Mouse (Mus musculus) gastrocnemius, postnatal 10 days (tissue): Measurements from ENCODE around the gene Ccdc127. TPM values are rescaled to one million over a fixed set of nuclear protein-coding genes. Genes with fewer than 3 reads are reported as not detected.

Experiments
- DNase-seq: peaks from one replicate; pipeline ENCODE4 v3.0.0; 2021; ENCODE audit warnings: mixed read lengths
- microRNA-seq, 2 experiments: library from miRNA; unstranded; fragments of <30 nt; microRNA quantifications; one replicate each; pipeline ENCODE4 v1.2.0; 2021
- total RNA-seq, 2 experiments: library from RNA; stranded (reverse); gene quantifications; 2 replicates each; pipeline ENCODE4 v1.2.3; 2021

Gene Ccdc127
- total RNA-seq, 2 experiments from 2014 or later, result 41.5 to 43.7 TPM

- DNase-seq, result peak; percentile 46
These were observed 40.4 kb downstream of the Ccdc127 start, which contains the start of gene Zfp72 for GRCm38 (mm10) chr13:74390371-74390990. Zfp72 (minus strand) TSS chr13:74390836.

- DNase-seq, result no peak
These were observed 41.0 kb downstream of the Ccdc127 start for GRCm38 (mm10) chr13:74391156-74391555.

GRCm38 (mm10) chr13:74399298-74399839 lies 49.3 kb downstream of the Ccdc127 start, which contains the start of gene Ftl1-ps1:
Ftl1-ps1 (plus strand) TSS chr13:74399694.
- DNase-seq, result no peak

Small RNA genes within 50 kb of the gene (microRNA-seq; reads per million reads assigned to microRNA genes)
- 0 reads per million in 2 experiments for gene Mir692-3

Other genes starting within 250 kb of the Ccdc127 start
- gene Slc9a3, start 228.9 kb upstream of the Ccdc127 start, total RNA-seq, result 1 to 10 TPM in 1 of 2 experiments, under 1 TPM in 1; 0.77 to 1.6 TPM
- gene Exoc3, start 141.6 kb upstream of the Ccdc127 start, total RNA-seq, result 10 to 100 TPM; 30.8 to 36.1 TPM
- gene Ahrr, start 58.0 kb upstream of the Ccdc127 start, total RNA-seq, result under 1 TPM; 0.09 to 0.16 TPM
- gene Pdcd6, start 32.7 kb upstream of the Ccdc127 start, total RNA-seq, result 10 to 100 TPM; 25.0 to 33.6 TPM
- gene Sdha, start within 50 bp of the Ccdc127 start, total RNA-seq, result 100 to 1,000 TPM; 416 to 519 TPM
- 10 to 100 TPM; 40.0 to 46.7 TPM for gene Lrrc14b, start 13.7 kb downstream of the Ccdc127 start, total RNA-seq
- gene Zfp72, start 40.5 kb downstream of the Ccdc127 start, total RNA-seq, result 1 to 10 TPM; 1.3 to 2.2 TPM
- 100 to 1,000 TPM; 190 to 231 TPM for gene Ftl1-ps1, start 49.4 kb downstream of the Ccdc127 start, total RNA-seq
- gene Zfp825, start 143.7 kb downstream of the Ccdc127 start, total RNA-seq, result 1 to 10 TPM; 6.8 to 7.4 TPM